Mouse (Mus musculus): ENCODE measurements around the gene Lin7c. TPM values are rescaled to one million over a fixed set of nuclear protein-coding genes. Genes with fewer than 3 reads are reported as not detected.

The Lin7c gene
- polyA plus RNA-seq, 1 experiment from 2014 or later, result 44.3 TPM

DNA sequence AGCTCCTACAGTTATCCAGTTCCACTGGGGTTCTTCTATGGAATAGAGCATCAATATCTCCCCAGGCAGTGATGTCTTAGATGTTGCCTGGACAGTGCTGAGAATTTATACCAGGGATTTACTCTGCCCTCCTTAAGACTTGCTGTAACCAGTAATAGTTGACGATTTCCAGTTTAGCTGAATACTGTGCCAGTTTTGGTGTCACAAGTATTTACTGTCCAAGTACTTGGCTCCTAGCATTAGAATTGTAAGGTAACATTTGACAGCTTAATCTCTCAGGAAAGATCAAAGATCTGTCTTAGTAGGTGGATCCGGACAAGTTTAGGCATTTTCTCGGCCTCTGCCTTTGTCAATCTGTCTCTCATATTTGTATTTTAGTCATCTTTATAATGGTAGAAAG, 32.4 kb downstream of the Lin7c start:
- H3K27ac ChIP-seq (replicated peaks in 1 of 2; ENCODE audit: control insufficient read depth in 1 of 2, insufficient read depth in 1 of 2, low read depth in 2 of 2, low read length in 2 of 2), result no peak overlapping the region
- peaks cover 11 to 34% of the 10 kb centered on the region in 2 experiments for H3K4me1 ChIP-seq (ENCODE audit: control insufficient read depth in 2 of 2, insufficient read depth in 2 of 2, low read length in 2 of 2)
- H3K9ac ChIP-seq (ENCODE audit: low read length), result no peak overlapping the region
- WGBS, result 72% methylated on average over 3 of the region's 3 CpGs
- no peaks in the 10 kb centered on the region for H3K27me3 ChIP-seq (ENCODE audit: control insufficient read depth, insufficient read depth, low read length)
- H3K4me2 ChIP-seq (ENCODE audit: low read length), result no peak overlapping the region
- no peak for ATAC-seq (ENCODE audit: insufficient number of reproducible peaks, insufficient read depth, low FRiP score, low read depth)
- H3K9me3 ChIP-seq (ENCODE audit: control insufficient read depth, low read length), result no peaks in the 10 kb centered on the region
- no peak overlapping the region for H3K4me3 ChIP-seq (ENCODE audit: control insufficient read depth in 1 of 2, insufficient read depth in 1 of 2, low read depth in 1 of 2, low read length in 2 of 2)
- H3K36me3 ChIP-seq (ENCODE audit: control insufficient read depth, insufficient read depth, low read length), result peaks cover 12% of the 10 kb centered on the region

DNA sequence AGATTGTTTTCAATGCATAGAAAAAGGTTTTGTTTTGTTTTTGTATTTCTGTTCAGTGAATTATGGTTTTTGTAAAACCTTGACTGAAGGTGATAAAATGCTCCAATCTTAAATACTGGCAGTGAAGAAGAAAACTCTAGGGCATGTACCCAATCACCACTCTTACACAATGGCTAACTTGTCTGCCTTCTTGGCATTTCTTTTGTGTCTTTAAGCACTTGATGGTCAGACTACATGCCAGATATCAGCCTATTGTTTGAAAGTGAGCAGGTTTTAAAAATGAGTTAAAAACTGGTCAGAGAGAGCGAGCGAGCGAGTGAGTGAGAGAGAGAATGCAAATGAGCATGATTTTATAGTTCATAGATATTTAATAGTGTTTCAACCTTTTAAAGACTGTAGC, 33.3 kb downstream of the Lin7c start:
- no peak overlapping the region for H3K27ac ChIP-seq (replicated peaks in 1 of 2; ENCODE audit: control insufficient read depth in 1 of 2, insufficient read depth in 1 of 2, low read depth in 2 of 2, low read length in 2 of 2)
- no peak overlapping the region for H3K4me3 ChIP-seq (ENCODE audit: control insufficient read depth in 1 of 2, insufficient read depth in 1 of 2, low read depth in 1 of 2, low read length in 2 of 2)
- 84% methylated on average over 3 of the region's 3 CpGs for WGBS
- ATAC-seq (ENCODE audit: insufficient number of reproducible peaks, insufficient read depth, low FRiP score, low read depth), result no peak
- H3K27me3 ChIP-seq (ENCODE audit: control insufficient read depth, insufficient read depth, low read length), result no peaks in the 10 kb centered on the region
- peaks cover 12% of the 10 kb centered on the region for H3K36me3 ChIP-seq (ENCODE audit: control insufficient read depth, insufficient read depth, low read length)
- H3K4me2 ChIP-seq (ENCODE audit: low read length), result no peak overlapping the region
- H3K4me1 ChIP-seq (ENCODE audit: control insufficient read depth in 2 of 2, insufficient read depth in 2 of 2, low read length in 2 of 2), result peaks cover 11 to 34% of the 10 kb centered on the region in 2 experiments
- no peak overlapping the region for H3K9ac ChIP-seq (ENCODE audit: low read length)
- H3K9me3 ChIP-seq (ENCODE audit: control insufficient read depth, low read length), result no peaks in the 10 kb centered on the region

DNA sequence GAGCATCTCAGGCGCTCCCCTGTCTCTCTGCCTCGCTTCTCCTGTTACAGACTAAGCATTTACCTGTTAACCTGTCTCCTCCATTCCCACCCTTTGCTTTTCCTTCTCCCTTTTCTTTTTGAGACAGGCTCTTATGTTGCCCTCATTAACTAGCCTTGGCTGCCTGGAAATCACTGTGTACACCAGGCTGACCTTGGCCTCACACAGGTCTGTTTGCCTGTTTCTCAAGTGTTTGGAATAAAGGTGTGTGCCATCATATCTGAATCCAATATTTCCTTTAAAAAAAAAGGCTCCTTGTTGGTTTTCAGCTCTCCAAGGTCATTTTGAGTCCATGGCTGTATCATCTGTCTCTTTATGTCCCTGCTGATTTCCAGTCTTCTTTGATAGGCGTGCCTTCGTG, 36.3 kb downstream of the Lin7c start:
- H3K36me3 ChIP-seq (ENCODE audit: control insufficient read depth, insufficient read depth, low read length), result peaks cover 12% of the 10 kb centered on the region
- no peak overlapping the region for H3K4me3 ChIP-seq (ENCODE audit: control insufficient read depth in 1 of 2, insufficient read depth in 1 of 2, low read depth in 1 of 2, low read length in 2 of 2)
- no peak for ATAC-seq (ENCODE audit: insufficient number of reproducible peaks, insufficient read depth, low FRiP score, low read depth)
- peaks cover 9 to 19% of the 10 kb centered on the region in 2 experiments for H3K4me1 ChIP-seq (ENCODE audit: control insufficient read depth in 2 of 2, insufficient read depth in 2 of 2, low read length in 2 of 2)
- H3K9ac ChIP-seq (ENCODE audit: low read length), result no peak overlapping the region
- WGBS, result 89% methylated on average over 4 of the region's 4 CpGs
- no peaks in the 10 kb centered on the region for H3K27me3 ChIP-seq (ENCODE audit: control insufficient read depth, insufficient read depth, low read length)
- no peak overlapping the region for H3K27ac ChIP-seq (replicated peaks in 1 of 2; ENCODE audit: control insufficient read depth in 1 of 2, insufficient read depth in 1 of 2, low read depth in 2 of 2, low read length in 2 of 2)
- no peaks in the 10 kb centered on the region for H3K9me3 ChIP-seq (ENCODE audit: control insufficient read depth, low read length)
- no peak overlapping the region for H3K4me2 ChIP-seq (ENCODE audit: low read length)

GRCm38 (mm10) chr2:109927446-109927845, 36.8 kb downstream of the Lin7c start:
- Histone ChIP-seq H3K9ac (ENCODE audit: low read length) (no peak overlapping the region), H3K9me3 (ENCODE audit: control insufficient read depth, low read length) (no peaks in the 10 kb centered on the region), H3K27me3 (ENCODE audit: control insufficient read depth, insufficient read depth, low read length) (no peaks in the 10 kb centered on the region), H3K36me3 (ENCODE audit: control insufficient read depth, insufficient read depth, low read length) (peaks cover 12% of the 10 kb centered on the region), H3K27ac (replicated peaks in 1 of 2; ENCODE audit: control insufficient read depth in 1 of 2, insufficient read depth in 1 of 2, low read depth in 2 of 2, low read length in 2 of 2) (no peak overlapping the region), H3K4me1 (ENCODE audit: control insufficient read depth in 2 of 2, insufficient read depth in 2 of 2, low read length in 2 of 2) (peaks cover 11 to 23% of the 10 kb centered on the region in 2 experiments), H3K4me2 (ENCODE audit: low read length) (no peak overlapping the region), H3K4me3 (ENCODE audit: control insufficient read depth in 1 of 2, insufficient read depth in 1 of 2, low read depth in 1 of 2, low read length in 2 of 2) (no peak overlapping the region)
- ATAC-seq (ENCODE audit: insufficient number of reproducible peaks, insufficient read depth, low FRiP score, low read depth), result no peak
- WGBS, result 85% methylated on average over 7 of the region's 7 CpGs

GRCm38 (mm10) chr2:109927876-109928275, 37.2 kb downstream of the Lin7c start:
- H3K27me3 ChIP-seq (ENCODE audit: control insufficient read depth, insufficient read depth, low read length), result no peaks in the 10 kb centered on the region
- no peak overlapping the region for H3K27ac ChIP-seq (replicated peaks in 1 of 2; ENCODE audit: control insufficient read depth in 1 of 2, insufficient read depth in 1 of 2, low read depth in 2 of 2, low read length in 2 of 2)
- H3K4me2 ChIP-seq (ENCODE audit: low read length), result no peak overlapping the region
- no peak overlapping the region for H3K9ac ChIP-seq (ENCODE audit: low read length)
- peaks cover 13 to 27% of the 10 kb centered on the region in 2 experiments for H3K4me1 ChIP-seq (ENCODE audit: control insufficient read depth in 2 of 2, insufficient read depth in 2 of 2, low read length in 2 of 2)
- no peak overlapping the region for H3K4me3 ChIP-seq (ENCODE audit: control insufficient read depth in 1 of 2, insufficient read depth in 1 of 2, low read depth in 1 of 2, low read length in 2 of 2)
- no peaks in the 10 kb centered on the region for H3K9me3 ChIP-seq (ENCODE audit: control insufficient read depth, low read length)
- no peak for ATAC-seq (ENCODE audit: insufficient number of reproducible peaks, insufficient read depth, low FRiP score, low read depth)
- H3K36me3 ChIP-seq (ENCODE audit: control insufficient read depth, insufficient read depth, low read length), result peaks cover 12% of the 10 kb centered on the region

DNA sequence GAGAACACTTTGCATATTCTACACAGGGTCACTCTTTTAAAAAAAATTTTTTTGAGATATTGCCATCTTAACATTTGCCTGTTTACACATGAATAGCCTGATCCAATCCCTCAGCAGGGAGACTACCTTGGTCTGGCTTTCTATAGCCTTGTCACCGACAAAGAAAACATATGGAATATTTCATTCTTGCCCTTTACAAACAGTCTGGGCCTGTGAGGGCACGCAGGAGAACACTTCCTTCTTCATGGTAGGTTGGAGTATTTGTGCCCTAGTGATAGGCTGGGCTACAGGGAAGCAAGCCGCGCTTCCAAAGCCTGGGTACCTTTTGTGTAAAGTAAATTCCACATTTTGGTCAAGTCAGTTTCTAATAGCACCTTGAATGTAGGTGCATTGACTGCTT, 38.1 kb downstream of the Lin7c start:
- WGBS, result 56% methylated on average over 4 of the region's 4 CpGs
- Histone ChIP-seq H3K27ac (replicated peaks in 1 of 2; ENCODE audit: control insufficient read depth in 1 of 2, insufficient read depth in 1 of 2, low read depth in 2 of 2, low read length in 2 of 2) (peak overlapping the region in 1 of 2 experiments; percentile 59; a peak in 2 of 4 replicates), H3K4me1 (ENCODE audit: control insufficient read depth in 2 of 2, insufficient read depth in 2 of 2, low read length in 2 of 2) (peaks cover 15 to 31% of the 10 kb centered on the region in 2 experiments), H3K4me2 (ENCODE audit: low read length) (no peak overlapping the region), H3K4me3 (ENCODE audit: control insufficient read depth in 1 of 2, insufficient read depth in 1 of 2, low read depth in 1 of 2, low read length in 2 of 2) (no peak overlapping the region), H3K27me3 (ENCODE audit: control insufficient read depth, insufficient read depth, low read length) (no peaks in the 10 kb centered on the region), H3K9me3 (ENCODE audit: control insufficient read depth, low read length) (no peaks in the 10 kb centered on the region), H3K36me3 (ENCODE audit: control insufficient read depth, insufficient read depth, low read length) (peaks cover 12% of the 10 kb centered on the region), H3K9ac (ENCODE audit: low read length) (no peak overlapping the region)
- no peak for ATAC-seq (ENCODE audit: insufficient number of reproducible peaks, insufficient read depth, low FRiP score, low read depth)

DNA sequence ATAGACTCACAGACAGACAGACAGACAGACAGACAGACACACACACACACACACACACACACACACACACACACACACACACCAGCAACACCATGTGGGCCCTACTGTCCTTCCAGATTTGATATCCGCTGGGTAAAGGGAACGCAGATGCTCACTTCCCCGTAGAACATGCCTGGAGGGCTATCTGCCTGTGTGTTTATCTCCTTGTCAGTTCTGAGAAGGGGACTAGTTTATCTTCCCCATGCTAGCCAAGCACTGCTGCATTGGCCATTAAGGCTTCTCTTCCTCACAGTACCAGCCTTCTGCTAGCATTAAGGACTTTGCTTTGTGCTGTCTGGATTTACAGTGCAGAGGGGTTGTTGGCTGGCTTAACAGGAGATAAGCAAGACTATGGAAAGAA, 38.6 kb downstream of the Lin7c start:
- Histone ChIP-seq H3K9me3 (ENCODE audit: control insufficient read depth, low read length) (no peaks in the 10 kb centered on the region), H3K36me3 (ENCODE audit: control insufficient read depth, insufficient read depth, low read length) (peaks cover 12% of the 10 kb centered on the region), H3K4me3 (ENCODE audit: control insufficient read depth in 1 of 2, insufficient read depth in 1 of 2, low read depth in 1 of 2, low read length in 2 of 2) (no peak overlapping the region), H3K27me3 (ENCODE audit: control insufficient read depth, insufficient read depth, low read length) (no peaks in the 10 kb centered on the region), H3K27ac (replicated peaks in 1 of 2; ENCODE audit: control insufficient read depth in 1 of 2, insufficient read depth in 1 of 2, low read depth in 2 of 2, low read length in 2 of 2) (peak overlapping the region; percentile 46 to 59; a peak in 3 of 4 replicates), H3K4me1 (ENCODE audit: control insufficient read depth in 2 of 2, insufficient read depth in 2 of 2, low read length in 2 of 2) (peaks cover 15 to 28% of the 10 kb centered on the region in 2 experiments), H3K4me2 (ENCODE audit: low read length) (no peak overlapping the region), H3K9ac (ENCODE audit: low read length) (no peak overlapping the region)
- WGBS, result 39% methylated on average over 3 of the region's 3 CpGs
- no peak for ATAC-seq (ENCODE audit: insufficient number of reproducible peaks, insufficient read depth, low FRiP score, low read depth)

- no peak overlapping the region for H3K4me2 ChIP-seq (ENCODE audit: low read length)
- H3K27me3 ChIP-seq (ENCODE audit: control insufficient read depth, insufficient read depth, low read length), result no peaks in the 10 kb centered on the region
- H3K4me1 ChIP-seq (ENCODE audit: control insufficient read depth in 2 of 2, insufficient read depth in 2 of 2, low read length in 2 of 2), result peaks cover 15 to 34% of the 10 kb centered on the region in 2 experiments
- peaks cover 12% of the 10 kb centered on the region for H3K36me3 ChIP-seq (ENCODE audit: control insufficient read depth, insufficient read depth, low read length)
- H3K9ac ChIP-seq (ENCODE audit: low read length), result no peak overlapping the region
- no peak for ATAC-seq (ENCODE audit: insufficient number of reproducible peaks, insufficient read depth, low FRiP score, low read depth)
- whole genome bisulfite sequencing, result 96% methylated on average over 5 of the region's 5 CpGs
- no peak overlapping the region for H3K4me3 ChIP-seq (ENCODE audit: control insufficient read depth in 1 of 2, insufficient read depth in 1 of 2, low read depth in 1 of 2, low read length in 2 of 2)
- no peak overlapping the region for H3K27ac ChIP-seq (replicated peaks in 1 of 2; ENCODE audit: control insufficient read depth in 1 of 2, insufficient read depth in 1 of 2, low read depth in 2 of 2, low read length in 2 of 2)
- H3K9me3 ChIP-seq (ENCODE audit: control insufficient read depth, low read length), result no peaks in the 10 kb centered on the region
Observed at GRCm38 (mm10) chr2:109930366-109930765, 39.7 kb downstream of the Lin7c start.

All from heart, embryonic 14.5 days (tissue).